Mouse (Mus musculus): ENCODE measurements around the gene Grik4.

The Grik4 gene

DNA sequence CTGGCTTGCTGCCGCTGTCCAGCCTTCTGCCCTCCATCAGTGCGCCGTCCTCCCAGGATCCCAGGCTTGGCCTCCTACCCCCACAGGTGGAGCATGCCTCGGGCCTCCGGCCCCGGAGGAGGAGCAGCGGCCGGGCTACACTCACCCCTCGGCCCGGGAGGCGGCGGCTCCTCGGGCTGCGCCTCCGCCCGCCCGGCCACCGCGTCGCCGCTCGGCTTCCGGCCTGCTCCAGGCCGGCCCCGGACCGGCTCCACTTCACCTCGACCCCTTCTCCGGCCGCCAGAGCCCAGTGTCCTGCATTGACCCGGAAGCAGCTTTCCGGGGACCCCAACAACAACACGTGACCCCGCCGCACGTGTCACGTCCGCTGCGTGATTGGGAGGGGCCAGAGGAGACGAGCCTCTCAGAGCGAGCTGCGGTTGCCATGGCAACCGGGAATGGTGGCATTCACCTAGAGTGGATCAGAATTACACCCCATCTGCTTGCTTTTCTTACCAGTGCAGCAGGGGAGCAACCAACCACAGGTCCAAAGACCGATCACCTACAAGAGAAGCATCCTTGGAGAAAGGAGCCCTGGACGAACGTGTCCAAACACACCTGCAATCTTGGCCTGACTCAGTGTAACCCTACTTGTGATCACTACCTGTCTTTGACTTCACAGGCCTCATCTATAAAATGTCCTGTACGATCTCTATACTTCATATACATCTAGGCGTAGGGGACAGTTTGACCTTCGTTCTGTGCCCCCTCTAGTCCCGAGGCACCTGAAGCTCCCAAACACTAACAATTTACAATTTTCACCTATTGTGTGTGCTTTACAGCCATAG, 472.2 kb downstream of the Grik4 start:
- ATAC-seq (ENCODE audit: insufficient number of reproducible peaks, low FRiP score, low TSS enrichment) = peak; percentile 92

DNA sequence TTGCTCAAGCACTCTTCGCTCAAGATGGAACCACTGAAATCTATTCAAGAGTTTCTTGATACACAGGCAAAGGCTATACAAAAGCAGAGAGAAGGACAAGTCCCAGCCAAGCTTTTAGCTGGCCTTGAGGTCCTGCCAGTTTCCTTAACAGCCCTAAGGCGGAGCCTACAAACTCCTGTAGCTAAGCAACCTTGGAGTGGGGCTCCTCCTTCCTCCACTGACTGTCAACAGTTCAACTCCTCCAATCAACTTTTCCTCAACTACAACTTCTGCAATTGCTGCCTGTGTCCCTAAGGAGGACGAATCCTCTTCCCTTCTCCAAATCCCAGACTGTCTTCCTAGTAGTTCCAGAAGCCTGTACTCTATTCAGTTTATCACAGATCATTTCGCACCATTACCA, 473.1 kb downstream of the Grik4 start:
- no peak for ATAC-seq (ENCODE audit: insufficient number of reproducible peaks, low FRiP score, low TSS enrichment)

DNA sequence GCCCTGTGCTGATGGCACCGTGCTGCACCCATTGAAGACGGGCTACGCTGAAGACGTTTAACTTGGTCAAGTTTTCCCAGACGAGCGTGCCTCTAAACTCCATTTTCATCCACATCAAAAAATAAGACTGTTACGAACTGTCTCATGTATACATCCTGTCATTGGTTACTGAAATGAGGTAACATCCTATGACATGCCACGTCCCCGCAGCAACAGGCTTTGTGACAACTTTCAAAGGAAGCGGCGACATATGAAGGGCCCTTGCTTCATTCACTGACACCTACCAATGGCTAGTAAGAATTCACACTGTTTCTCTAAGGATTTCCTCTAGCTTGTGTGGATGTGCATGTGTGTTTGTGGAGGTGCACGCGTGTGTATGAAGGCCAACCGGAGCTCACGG, 475.0 kb downstream of the Grik4 start:
- ATAC-seq (ENCODE audit: insufficient number of reproducible peaks, low FRiP score, low TSS enrichment) = no peak

DNA sequence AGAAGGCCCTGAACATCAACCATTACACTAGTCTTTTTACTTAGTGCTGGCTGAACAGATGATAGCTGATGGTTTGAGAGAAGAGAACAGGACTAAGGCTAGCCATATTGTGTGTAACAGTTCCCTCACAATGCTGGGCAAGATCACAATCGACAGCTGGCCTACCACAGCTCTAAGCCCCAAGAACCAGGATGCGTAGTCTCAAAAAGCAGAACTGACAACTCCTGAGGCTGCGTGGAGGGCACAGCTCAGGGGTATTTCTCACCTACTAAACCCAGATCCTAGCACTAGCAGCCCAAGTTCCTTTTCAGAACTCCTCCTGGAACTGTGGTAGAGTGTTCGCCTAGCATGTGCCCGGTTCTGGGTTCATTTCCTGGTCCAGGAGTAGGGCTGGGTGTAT, 475.9 kb downstream of the Grik4 start:
- no peak for ATAC-seq (ENCODE audit: insufficient number of reproducible peaks, low FRiP score, low TSS enrichment)
